Mouse (Mus musculus): ENCODE measurements around the gene Ppp1r35. TPM values are rescaled to one million over a fixed set of nuclear protein-coding genes. Genes with fewer than 3 reads are reported as not detected.
A peak's percentile ranks its signal among the peaks of the same experiment; 100 is the strongest.

The Ppp1r35 gene
- polyA plus RNA-seq, 1 experiment from 2014 or later = 61.4 TPM

GRCm38 (mm10) chr5:137782776-137783522, 4.3 kb downstream of the Ppp1r35 start:
- Histone ChIP-seq H3K9me3 (ENCODE audit: control insufficient read depth, low read length) (no peaks in the 10 kb centered on the region), H3K36me3 (ENCODE audit: control insufficient read depth, insufficient read depth, low read length) (peaks cover 21% of the 10 kb centered on the region), H3K4me3 (ENCODE audit: low read depth, low read length) (no peak overlapping the region), H3K27ac (replicated peaks; ENCODE audit: low read depth, low read length) (no peak overlapping the region), H3K9ac (ENCODE audit: low read length) (no peak overlapping the region), H3K4me1 (ENCODE audit: control insufficient read depth, insufficient read depth, low read length) (peaks cover 29% of the 10 kb centered on the region), H3K27me3 (ENCODE audit: control insufficient read depth, insufficient read depth, low read length) (no peaks in the 10 kb centered on the region), H3K4me2 (ENCODE audit: low read depth, severe bottlenecking) (no peak overlapping the region; the same call in 1 of the 2 replicates)
- no peak for ATAC-seq (ENCODE audit: insufficient number of reproducible peaks, low FRiP score, low TSS enrichment, low read depth)
- no peak for DNase-seq (ENCODE audit: low spot score)
- WGBS = 89% methylated on average over 13 of the region's 13 CpGs

GRCm38 (mm10) chr5:137783901-137784540, 5.4 kb downstream of the Ppp1r35 start:
- Histone ChIP-seq H3K9me3 (ENCODE audit: control insufficient read depth, low read length) (no peaks in the 10 kb centered on the region), H3K4me1 (ENCODE audit: control insufficient read depth, insufficient read depth, low read length) (peaks cover 29% of the 10 kb centered on the region), H3K27me3 (ENCODE audit: control insufficient read depth, insufficient read depth, low read length) (no peaks in the 10 kb centered on the region), H3K27ac (replicated peaks; ENCODE audit: low read depth, low read length) (no peak overlapping the region), H3K36me3 (ENCODE audit: control insufficient read depth, insufficient read depth, low read length) (peaks cover 21% of the 10 kb centered on the region), H3K4me3 (ENCODE audit: low read depth, low read length) (peak overlapping the region; percentile 78), H3K9ac (ENCODE audit: low read length) (peak overlapping the region; percentile 27), H3K4me2 (ENCODE audit: low read depth, severe bottlenecking) (peak overlapping the region; percentile 90)
- no peak for ATAC-seq (ENCODE audit: insufficient number of reproducible peaks, low FRiP score, low TSS enrichment, low read depth)
- 81% methylated on average over 9 of the region's 9 CpGs for WGBS
- no peak for DNase-seq (ENCODE audit: low spot score)

GRCm38 (mm10) chr5:137784546-137784945, 5.9 kb downstream of the Ppp1r35 start:
- Histone ChIP-seq H3K36me3 (ENCODE audit: control insufficient read depth, insufficient read depth, low read length) (peaks cover 21% of the 10 kb centered on the region), H3K27me3 (ENCODE audit: control insufficient read depth, insufficient read depth, low read length) (no peaks in the 10 kb centered on the region), H3K4me1 (ENCODE audit: control insufficient read depth, insufficient read depth, low read length) (peaks cover 29% of the 10 kb centered on the region), H3K9ac (ENCODE audit: low read length) (no peak overlapping the region; the same call in 1 of the 2 replicates), H3K27ac (replicated peaks; ENCODE audit: low read depth, low read length) (no peak overlapping the region), H3K4me2 (ENCODE audit: low read depth, severe bottlenecking) (peak overlapping the region; percentile 90), H3K4me3 (ENCODE audit: low read depth, low read length) (peak overlapping the region; percentile 78), H3K9me3 (ENCODE audit: control insufficient read depth, low read length) (no peaks in the 10 kb centered on the region)
- no peak for ATAC-seq (ENCODE audit: insufficient number of reproducible peaks, low FRiP score, low TSS enrichment, low read depth)
- no peak for DNase-seq (ENCODE audit: low spot score)
- 87% methylated on average over 14 of the region's 14 CpGs for WGBS

GRCm38 (mm10) chr5:137785164-137786031, 6.7 kb downstream of the Ppp1r35 start:
- Histone ChIP-seq H3K27me3 (ENCODE audit: control insufficient read depth, insufficient read depth, low read length) (no peaks in the 10 kb centered on the region), H3K36me3 (ENCODE audit: control insufficient read depth, insufficient read depth, low read length) (peaks cover 21% of the 10 kb centered on the region), H3K9me3 (ENCODE audit: control insufficient read depth, low read length) (no peaks in the 10 kb centered on the region), H3K4me3 (ENCODE audit: low read depth, low read length) (peak overlapping the region; percentile 78), H3K9ac (ENCODE audit: low read length) (peak overlapping the region; percentile 90), H3K4me1 (ENCODE audit: control insufficient read depth, insufficient read depth, low read length) (peaks cover 23% of the 10 kb centered on the region), H3K27ac (replicated peaks; ENCODE audit: low read depth, low read length) (peak overlapping the region; percentile 95), H3K4me2 (ENCODE audit: low read depth, severe bottlenecking) (peak overlapping the region; percentile 90)
- ATAC-seq (ENCODE audit: insufficient number of reproducible peaks, low FRiP score, low TSS enrichment, low read depth) (0 out of 2 replicates have a peak, but pooled peaks have one; percentile 7), DNase-seq (ENCODE audit: low spot score) (peak; percentile 36)
- 4% methylated on average over 44 of the region's 62 CpGs for WGBS

- ATAC-seq (ENCODE audit: insufficient number of reproducible peaks, low FRiP score, low TSS enrichment, low read depth) (peak; percentile 91), DNase-seq (ENCODE audit: low spot score) (peak; percentile 99)
- Histone ChIP-seq H3K36me3 (ENCODE audit: control insufficient read depth, insufficient read depth, low read length) (peaks cover 19% of the 10 kb centered on the region), H3K27ac (replicated peaks; ENCODE audit: low read depth, low read length) (peak overlapping the region; percentile 95), H3K4me3 (ENCODE audit: low read depth, low read length) (peak overlapping the region; percentile 78), H3K9ac (ENCODE audit: low read length) (peak overlapping the region; percentile 90), H3K4me2 (ENCODE audit: low read depth, severe bottlenecking) (peak overlapping the region; percentile 90), H3K9me3 (ENCODE audit: control insufficient read depth, low read length) (no peaks in the 10 kb centered on the region), H3K27me3 (ENCODE audit: control insufficient read depth, insufficient read depth, low read length) (no peaks in the 10 kb centered on the region), H3K4me1 (ENCODE audit: control insufficient read depth, insufficient read depth, low read length) (peaks cover 22% of the 10 kb centered on the region)
- WGBS = under 1% methylated on average over 73 of the region's 79 CpGs
Observed at GRCm38 (mm10) chr5:137786109-137786942, 7.7 kb downstream of the Ppp1r35 start.

- H3K27me3 ChIP-seq (ENCODE audit: control insufficient read depth, insufficient read depth, low read length) = no peaks in the 10 kb centered on the region
- H3K36me3 ChIP-seq (ENCODE audit: control insufficient read depth, insufficient read depth, low read length) = peaks cover 12% of the 10 kb centered on the region; the same call in 1 of the 2 replicates
- ATAC-seq (ENCODE audit: insufficient number of reproducible peaks, low FRiP score, low TSS enrichment, low read depth) = peak; percentile 44
- peak within 1 kb of the TSS; percentile 78 for H3K4me3 ChIP-seq (ENCODE audit: low read depth, low read length)
- H3K4me1 ChIP-seq (ENCODE audit: control insufficient read depth, insufficient read depth, low read length) = peaks cover 22% of the 10 kb centered on the region
- H3K27ac ChIP-seq (replicated peaks; ENCODE audit: low read depth, low read length) = peak within 1 kb of the TSS; percentile 95
- H3K9ac ChIP-seq (ENCODE audit: low read length) = peak within 1 kb of the TSS; percentile 90
- DNase-seq (ENCODE audit: low spot score) = peak; percentile 97
- WGBS = under 1% methylated on average over 48 of the region's 48 CpGs
- H3K9me3 ChIP-seq (ENCODE audit: control insufficient read depth, low read length) = no peaks in the 10 kb centered on the region
- peak within 1 kb of the TSS; percentile 90 for H3K4me2 ChIP-seq (ENCODE audit: low read depth, severe bottlenecking)
Observed at GRCm38 (mm10) chr5:137787151-137787928, 8.7 kb downstream of the Ppp1r35 start, which contains the start of the genes Mepce and Zcwpw1. Gene Mepce (minus strand): TSS chr5:137787655. Gene Zcwpw1 (plus strand): TSS chr5:137787798.

- H3K4me3 ChIP-seq (ENCODE audit: low read depth, low read length) = peak overlapping the region; percentile 78
- peak overlapping the region; percentile 17; the same call in 1 of the 2 replicates for H3K9ac ChIP-seq (ENCODE audit: low read length)
- H3K27ac ChIP-seq (replicated peaks; ENCODE audit: low read depth, low read length) = no peak overlapping the region
- peak overlapping the region; percentile 90; the same call in 1 of the 2 replicates for H3K4me2 ChIP-seq (ENCODE audit: low read depth, severe bottlenecking)
- 75% methylated on average over 24 of the region's 24 CpGs for WGBS
- no peak for ATAC-seq (ENCODE audit: insufficient number of reproducible peaks, low FRiP score, low TSS enrichment, low read depth)
- H3K36me3 ChIP-seq (ENCODE audit: control insufficient read depth, insufficient read depth, low read length) = peaks cover 9% of the 10 kb centered on the region; the same call in 1 of the 2 replicates
- no peaks in the 10 kb centered on the region for H3K27me3 ChIP-seq (ENCODE audit: control insufficient read depth, insufficient read depth, low read length)
- H3K4me1 ChIP-seq (ENCODE audit: control insufficient read depth, insufficient read depth, low read length) = peaks cover 20% of the 10 kb centered on the region
- no peaks in the 10 kb centered on the region for H3K9me3 ChIP-seq (ENCODE audit: control insufficient read depth, low read length)
- no peak for DNase-seq (ENCODE audit: low spot score)
Observed at GRCm38 (mm10) chr5:137788171-137788570, 9.5 kb downstream of the Ppp1r35 start.

Measured in limb, embryonic 11.5 days (tissue).